Mouse (Mus musculus) heart, postnatal 0 days (tissue): ENCODE data around the gene Dbn1.

Source experiments
- CTCF ChIP-seq: IDR thresholded peaks from 2 replicates; pipeline ENCODE4 v1.5.1; 2016; ENCODE audit warnings: antibody characterized with exemption, control low read depth, low read depth
- EP300 ChIP-seq: IDR thresholded peaks from 2 replicates; pipeline ENCODE4 v1.6.1; 2016; ENCODE audit warnings: antibody characterized with exemption, low read depth

DNA sequence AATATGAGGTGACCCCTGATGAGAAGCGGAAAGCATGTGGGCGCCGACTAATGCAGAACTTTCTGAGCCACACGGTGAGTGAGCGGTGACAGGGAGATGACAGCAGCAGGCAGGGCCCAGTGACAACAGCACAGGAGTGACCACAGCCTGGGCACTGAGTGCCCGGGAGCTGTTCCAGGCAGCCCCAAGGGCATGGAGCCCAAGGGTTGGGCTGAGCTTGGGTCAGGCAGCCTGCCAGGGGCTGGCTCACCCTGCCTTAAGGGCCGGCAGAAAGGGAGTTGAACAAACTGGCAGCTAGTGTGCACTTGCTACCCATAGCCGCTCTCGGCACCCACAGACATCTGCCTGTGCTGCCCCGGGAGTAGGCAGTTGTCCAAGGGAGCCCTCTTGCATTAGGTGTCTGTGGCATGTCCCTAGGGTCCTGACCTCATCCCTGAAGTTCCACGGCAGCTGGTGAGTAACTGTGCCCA, 37.4 kb downstream of the Dbn1 start:
- TF ChIP-seq EP300 (peak; percentile 60), CTCF (no peak)
